Mouse (Mus musculus) T-cell, adult 66 days (primary cell): ENCODE results near the gene Rnps1. TPM values are rescaled to one million over a fixed set of nuclear protein-coding genes. Genes with fewer than 3 reads are reported as not detected.

Experiments used
- total RNA-seq, 2 experiments: library from RNA; stranded (reverse); gene quantifications; 3 replicates in 1 of 2; 4 replicates in 1 of 2; pipeline ENCODE4 v1.2.4; 2023

Rnps1 gene
- 100 to 1,000 TPM; 153 to 159 TPM for total RNA-seq

DNA sequence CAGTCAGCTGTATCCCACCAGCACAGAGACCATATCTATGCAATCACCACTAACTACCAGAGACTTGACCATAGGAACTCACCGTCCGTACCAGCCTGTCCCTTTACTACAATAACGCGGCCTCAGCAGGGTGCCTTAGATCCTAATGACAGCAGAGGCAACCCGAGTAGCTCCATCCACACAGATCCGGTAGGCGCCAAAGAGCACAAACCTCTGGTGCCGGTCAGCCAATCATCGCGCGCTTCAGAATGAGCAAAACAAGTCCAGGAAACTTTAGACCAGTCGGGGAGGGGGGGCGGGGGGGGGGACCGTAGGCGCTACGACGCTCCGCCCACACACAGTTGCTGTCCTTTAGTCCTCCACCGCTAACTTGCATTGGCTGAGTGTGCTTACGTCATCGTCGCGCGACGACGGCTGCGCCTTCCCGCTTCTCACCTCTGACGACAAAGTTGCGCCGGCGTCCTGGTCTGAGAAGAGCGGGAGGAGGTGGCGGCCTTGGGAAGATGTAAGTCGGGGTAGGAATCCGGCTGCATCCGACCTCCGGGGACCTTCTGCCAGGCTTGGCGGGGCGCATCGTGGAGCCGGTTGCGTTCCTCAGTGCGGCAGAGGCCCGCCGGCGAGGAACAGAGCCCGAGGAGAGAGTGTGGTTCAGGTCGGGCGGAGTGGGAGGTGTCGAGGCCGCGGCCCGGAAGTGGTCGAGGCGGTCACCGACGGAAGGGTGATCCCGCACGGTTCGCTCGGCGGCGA lies at the start of gene Rnps1:
Gene Rnps1 (plus strand): TSS at position 336 of the 747 bp plus-strand sequence.

DNA sequence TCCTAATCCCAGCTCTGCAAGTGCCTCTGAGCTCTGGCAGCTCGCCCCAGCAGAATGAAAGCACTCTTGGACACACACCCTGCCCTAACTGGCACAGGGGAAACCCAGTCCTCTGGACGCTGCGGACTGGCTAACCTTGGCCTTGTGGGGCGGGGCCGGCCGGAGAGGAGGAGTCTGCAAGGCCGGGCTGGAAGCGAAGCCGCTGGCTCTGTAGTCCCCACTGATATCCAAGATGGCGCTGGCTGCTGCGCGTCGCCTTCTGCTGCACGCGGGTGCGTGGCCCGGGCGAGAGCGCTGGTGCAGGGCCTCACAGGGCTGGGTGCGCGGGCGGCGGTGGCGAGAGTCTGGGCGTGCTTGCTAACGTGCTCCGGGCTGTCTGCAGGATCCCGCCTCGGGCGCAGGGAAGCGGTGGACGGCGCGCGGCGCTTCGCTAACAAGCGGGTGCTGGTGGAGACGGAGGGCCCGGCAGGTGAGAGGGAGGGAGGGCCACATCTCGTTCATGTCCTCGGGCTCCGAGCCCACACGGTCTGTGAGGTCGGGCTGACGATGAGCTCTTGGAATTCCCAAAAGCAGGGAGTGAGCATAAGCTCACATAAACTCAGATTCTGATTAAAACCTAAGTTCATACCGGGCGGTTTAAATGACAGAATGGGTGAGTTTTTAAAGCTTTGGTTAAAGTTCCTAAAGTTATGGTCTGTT lies 12.3 kb downstream of the Rnps1 start, which contains the start of gene Eci1:
Gene Eci1 (plus strand): TSS at position 171 of the 699 bp plus-strand sequence.

DNA sequence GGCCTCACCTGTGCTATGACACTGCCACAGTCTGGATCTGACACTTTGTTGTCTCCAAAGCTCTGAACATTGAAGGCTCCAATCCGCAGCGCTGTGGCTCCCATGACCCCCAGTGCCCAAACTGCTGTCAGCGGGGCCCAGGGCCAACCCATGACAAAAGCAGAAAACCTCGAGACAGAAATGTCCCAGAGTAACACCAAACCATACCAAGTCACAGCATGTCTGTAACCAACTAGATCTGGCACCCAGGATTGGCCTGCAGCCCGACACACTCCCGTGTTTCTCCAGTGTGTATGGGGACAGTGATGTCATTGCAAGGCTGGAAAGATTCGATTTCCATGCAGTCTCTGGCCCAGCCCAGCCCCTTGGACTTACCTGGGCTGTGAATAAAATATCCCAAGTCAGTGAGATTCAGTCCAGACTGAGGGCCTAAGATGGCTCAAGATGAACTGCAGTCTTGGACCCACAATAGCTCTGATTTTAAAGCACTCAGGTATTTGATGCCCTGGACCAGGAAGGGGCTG lies 28.3 kb downstream of the Rnps1 start, which contains the start of gene Dnase1l2:
Gene Dnase1l2 (minus strand): TSS at position 474 of the 524 bp plus-strand sequence.

DNA sequence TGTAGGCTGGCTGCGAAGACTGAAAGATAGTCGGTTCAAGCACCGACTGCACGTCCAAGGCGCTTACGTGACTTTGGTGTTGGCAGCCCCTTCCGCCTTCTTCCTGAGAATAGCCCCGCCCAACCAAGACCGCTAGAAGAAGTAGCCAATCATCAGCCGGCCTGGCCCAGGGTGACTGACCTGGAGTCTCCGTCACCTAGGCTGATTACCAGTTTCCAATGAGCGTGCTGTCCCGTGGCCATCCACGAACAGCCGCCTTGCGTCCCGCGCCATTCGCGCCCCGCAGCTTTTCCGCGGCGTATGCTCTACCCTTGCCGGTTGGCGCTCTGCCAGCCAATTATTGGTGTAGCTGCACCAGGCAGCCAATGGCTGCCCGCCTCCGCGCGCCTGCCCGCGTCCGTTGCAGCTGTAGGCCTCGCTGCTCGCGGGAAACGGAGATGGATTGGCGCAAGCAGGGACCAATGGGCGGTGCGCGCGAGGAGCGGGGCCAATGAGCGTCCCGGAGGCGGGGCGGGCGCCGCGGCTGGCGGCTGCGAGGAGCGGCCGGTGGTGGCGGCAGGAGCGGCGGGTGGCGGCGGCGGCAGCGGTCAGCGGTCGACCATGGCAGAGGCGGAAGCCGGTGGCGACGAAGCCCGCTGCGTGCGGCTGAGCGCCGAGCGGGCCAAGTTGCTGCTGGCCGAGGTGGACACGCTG lies 55.7 kb downstream of the Rnps1 start, which contains the start of the genes E4f1 and Pgp:
Gene E4f1 (minus strand): TSS at position 404 of the 693 bp plus-strand sequence.
Gene Pgp (plus strand): TSS at position 483 of the 693 bp plus-strand sequence.

DNA sequence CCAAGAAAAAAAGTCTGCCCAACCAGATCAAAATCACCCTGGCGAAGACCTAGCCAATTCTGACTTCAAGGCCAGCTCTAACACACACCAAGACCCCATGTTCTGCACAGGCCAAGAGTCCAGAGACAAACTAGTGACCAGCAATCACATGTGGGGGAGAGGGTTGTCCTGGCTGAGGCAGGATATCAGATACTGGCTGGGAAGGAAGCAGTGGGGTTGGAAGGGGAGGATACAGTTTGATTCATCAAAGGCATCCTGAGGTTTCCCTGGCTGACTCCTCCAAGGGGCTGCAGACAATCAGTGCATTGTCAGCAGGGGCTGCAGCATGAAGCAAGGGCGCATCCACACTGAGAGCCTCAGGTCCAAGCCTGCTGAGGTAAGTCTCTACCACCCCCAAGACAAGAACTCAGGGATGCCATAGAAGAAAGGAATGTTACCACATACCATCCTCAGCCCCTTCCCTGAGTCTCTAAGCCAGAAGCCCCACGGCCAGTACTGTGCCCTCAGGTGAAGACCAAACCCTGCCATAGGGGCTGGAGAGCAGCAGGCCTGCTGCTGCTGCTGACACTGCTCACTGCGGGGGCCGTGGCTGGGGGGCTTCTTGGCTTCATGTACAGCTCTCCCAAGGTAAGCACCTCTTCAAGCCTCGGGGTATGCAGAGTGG lies 59.4 kb downstream of the Rnps1 start, which contains the start of gene Bricd5:
Gene Bricd5 (plus strand): TSS at position 273 of the 664 bp plus-strand sequence.

Other genes with a start within 250 kb of the Rnps1 start
- gene Atp6v0c, start 244.9 kb upstream of the Rnps1 start, total RNA-seq: 100 to 1,000 TPM; 144 to 153 TPM
- gene Tbc1d24, start 209.0 kb upstream of the Rnps1 start, total RNA-seq: 1 to 10 TPM; 1.2 to 1.6 TPM
- gene Ntn3, start 205.0 kb upstream of the Rnps1 start, total RNA-seq: under 1 TPM; 0.17 to 0.30 TPM
- gene Tedc2, start 193.7 kb upstream of the Rnps1 start, total RNA-seq: 1 to 10 TPM; 7.3 to 8.3 TPM
- gene Ccnf, start 163.1 kb upstream of the Rnps1 start, total RNA-seq: 10 to 100 TPM in 1 of 2 experiments, 1 to 10 TPM in 1; 7.7 to 10.2 TPM
- gene Abca17, start 63.5 kb upstream of the Rnps1 start, total RNA-seq: under 1 TPM in 1 of 2 experiments, not detected in 1; 0.23 TPM
- 10 to 100 TPM; 43.3 to 52.2 TPM for gene Abca3, start 62.6 kb upstream of the Rnps1 start, total RNA-seq
- 10 to 100 TPM; 17.3 to 17.4 TPM for gene Eci1, start 12.1 kb downstream of the Rnps1 start, total RNA-seq
- gene Dnase1l2, start 28.5 kb downstream of the Rnps1 start, total RNA-seq: 1 to 10 TPM; 5.6 to 6.0 TPM
- 10 to 100 TPM; 64.4 to 88.9 TPM for gene E4f1, start 55.7 kb downstream of the Rnps1 start, total RNA-seq
- 10 to 100 TPM; 15.5 to 17.4 TPM for gene Pgp, start 55.8 kb downstream of the Rnps1 start, total RNA-seq
- 1 to 10 TPM in 1 of 2 experiments, under 1 TPM in 1; 0.76 to 1.2 TPM for gene Bricd5, start 59.3 kb downstream of the Rnps1 start, total RNA-seq
- gene Mlst8, start 64.5 kb downstream of the Rnps1 start, total RNA-seq: 10 to 100 TPM; 27.6 to 29.2 TPM
- not detected for gene Caskin1, start 74.0 kb downstream of the Rnps1 start, total RNA-seq
- 100 to 1,000 TPM; 162 to 172 TPM for gene Traf7, start 113.4 kb downstream of the Rnps1 start, total RNA-seq
- gene Rab26, start 119.6 kb downstream of the Rnps1 start, total RNA-seq: 1 to 10 TPM; 1.8 to 2.0 TPM
- gene Pkd1, start 135.3 kb downstream of the Rnps1 start, total RNA-seq: 100 to 1,000 TPM; 103 to 104 TPM
- 10 to 100 TPM; 58.4 to 76.0 TPM for gene Tsc2, start 218.1 kb downstream of the Rnps1 start, total RNA-seq
- 1 to 10 TPM; 4.3 to 5.2 TPM for gene Nthl1, start 218.1 kb downstream of the Rnps1 start, total RNA-seq
- not detected for gene Slc9a3r2, start 235.8 kb downstream of the Rnps1 start, total RNA-seq
- not detected for gene Npw, start 243.9 kb downstream of the Rnps1 start, total RNA-seq